ENCODE assay signal across 9 mouse cellular contexts in the genomic region with DNA sequence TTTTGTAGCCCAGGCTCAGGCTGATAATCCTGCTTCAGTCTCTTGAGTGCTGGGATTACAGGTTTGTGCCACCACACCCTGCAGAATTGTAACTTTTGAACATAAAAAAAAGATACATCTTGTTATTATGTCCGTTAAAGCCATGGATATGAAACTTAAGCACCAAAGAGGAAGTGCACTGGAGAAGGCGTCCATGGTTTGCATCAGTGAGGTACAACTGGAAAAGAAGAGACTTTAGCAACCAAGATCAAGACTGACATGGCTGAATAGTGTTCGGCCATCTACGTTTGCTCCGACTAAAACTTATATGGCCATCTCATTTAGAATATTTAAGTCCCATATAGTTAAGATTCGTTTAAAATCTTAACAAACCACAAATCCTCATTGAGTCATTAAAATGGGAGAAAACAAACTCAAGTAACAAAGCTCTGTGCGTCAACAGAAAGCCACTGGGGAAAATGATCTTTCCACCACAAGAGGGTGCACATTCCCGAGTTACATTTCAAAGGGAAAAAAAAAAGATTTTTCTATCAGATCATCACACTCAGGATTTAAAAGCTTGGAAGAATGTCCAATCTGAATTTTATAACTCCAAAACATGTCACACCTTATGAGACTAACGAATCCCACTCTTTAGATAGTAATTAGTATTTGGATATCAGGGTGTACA. TPM values are rescaled to one million over a fixed set of nuclear protein-coding genes. Genes with fewer than 3 reads are reported as not detected.
DNase-seq lines count a peak whose midpoint lies in the region; TF ChIP-seq lines count a peak whose summit lies in the region.
"Had no signal": no experiment of that assay in that cellular context is flagged by ENCODE, and none has a peak within 500 bp of the region (broad histone marks: within the 10 kb centered on the region; RNA-seq: fewer than 3 reads in every experiment).

No protein-coding gene starts in this region.

- no peaks in the 10 kb centered on the region for H3K36me3 ChIP-seq in testis, adult 2 months (ENCODE audit: control insufficient read depth, insufficient read depth, low read length)

- no peak overlapping the region for H3K27ac ChIP-seq in testis, adult 2 months (ENCODE audit: control insufficient read depth, insufficient read depth, low read depth, low read length)

- TF ChIP-seq CTCF in testis, adult 2 months (IDR thresholded peaks at IDR 0.05; ENCODE audit: control insufficient read depth, insufficient read depth, insufficient replicate concordance, low read depth, low read length), result no peak

- H3K4me1 ChIP-seq in testis, adult 2 months (ENCODE audit: control insufficient read depth, insufficient read depth, low read length), result peaks cover 2% of the 10 kb centered on the region

- H3K27me3 ChIP-seq in testis, adult 2 months (ENCODE audit: control insufficient read depth, insufficient read depth, low read length), result no peaks in the 10 kb centered on the region

- TF ChIP-seq POLR2A in testis, adult 2 months (IDR thresholded peaks at IDR 0.05; ENCODE audit: control insufficient read depth, low read depth, low read length), result no peak

- H3K4me3 ChIP-seq in testis, adult 2 months (ENCODE audit: control insufficient read depth, low read depth, low read length), result peak overlapping the region; percentile 24; the same call in 1 of the 2 replicates

- DNase-seq in gastrocnemius, adult 18-20 months (ENCODE audit: low spot score), result peak; percentile 51
- no peak for DNase-seq in gastrocnemius, postnatal 25 days
- no peak for DNase-seq in testis, postnatal 14 days (ENCODE audit: low spot score)
- DNase-seq in embryo, embryonic 10 days (ENCODE audit: low spot score), result peak; percentile 57
- peak; percentile 58 to 68 for DNase-seq in kidney, postnatal 4 days
- DNase-seq in lung, postnatal 36 days, result peak; percentile 76
- DNase-seq in urinary bladder, adult 18-20 months (ENCODE audit: low spot score in 2 of 2), result no peak

RNA-seq across cellular contexts. Expression of a gene that starts 43.2 kb away (rescaled TPM):
- under 1 TPM in 1 of 2 experiments, not detected in 1; 0.11 TPM for total RNA-seq in gastrocnemius, adult 18-20 months (2021)
- total RNA-seq in gastrocnemius, postnatal 25 days (2021), result under 1 TPM; 0.16 to 0.26 TPM
- 0.19 and 0.30 TPM in 2 replicates for polyA plus RNA-seq in testis, adult 2 months (2012; rRNA removed)
- polyA plus RNA-seq: large intestine, adult 2 months had no signal

RNA-seq across cellular contexts. Expression of a gene that starts 52.4 kb away (rescaled TPM):
- 1 to 10 TPM; 7.5 to 8.6 TPM for total RNA-seq in gastrocnemius, adult 18-20 months (2021)
- 1 to 10 TPM; 6.1 TPM for total RNA-seq in gastrocnemius, postnatal 25 days (2021)
- polyA plus RNA-seq in testis, adult 2 months (2012; rRNA removed), result 11.0 and 13.9 TPM in 2 replicates

Comparison
In these comparisons a context has a peak if more than half of its experiments do, and no peak if none do; other contexts are left out.
1. DNase-seq: peak in gastrocnemius, adult 18-20 months (single experiment), embryo, embryonic 10 days (single experiment), kidney, postnatal 4 days (2 of 2) and lung, postnatal 36 days (single experiment); none in gastrocnemius, postnatal 25 days (single experiment), testis, postnatal 14 days (single experiment) and urinary bladder, adult 18-20 months (0 of 2).